Mouse (Mus musculus) MEL (cell line): ENCODE results near the gene Rps3a1.

Source experiments
- CTCF ChIP-seq, 3 experiments: IDR thresholded peaks in 2 of 3; conservative IDR thresholded peaks in 1 of 3; 2 replicates each; pipeline ENCODE4 v1.5.1; 2011 to 2012; ENCODE audit warnings: low read length in 3 of 3, low read depth in 2 of 3, mild to moderate bottlenecking in 2 of 3, improper control_type of control experiment in 1 of 3, inconsistent platforms in 1 of 3, mixed read lengths in 1 of 3, moderate library complexity in 1 of 3; ENCODE audit not compliant: control insufficient read depth in 1 of 3, insufficient read depth in 1 of 3, poor library complexity in 1 of 3, severe bottlenecking in 1 of 3
- E2F4 ChIP-seq: IDR thresholded peaks from 2 replicates; pipeline ENCODE4 v1.6.1; 2011; ENCODE audit warnings: low read depth, low read length, improper control_type of control experiment, borderline replicate concordance
- EP300 ChIP-seq, 2 experiments: IDR thresholded peaks; 2 replicates each; pipeline ENCODE4 v1.6.1; 2011; ENCODE audit warnings: improper control_type of control experiment in 2 of 2, low read length in 2 of 2, low read depth in 1 of 2, mild to moderate bottlenecking in 1 of 2
- GATA1 ChIP-seq: IDR thresholded peaks from 2 replicates; pipeline ENCODE4 v1.6.1; 2011; ENCODE audit warnings: low read depth, low read length, improper control_type of control experiment
- JUND ChIP-seq: IDR thresholded peaks from 2 replicates; pipeline ENCODE4 v1.6.1; 2011; ENCODE audit warnings: low read depth, mild to moderate bottlenecking, improper control_type of control experiment, low read length
- KAT2A ChIP-seq: conservative IDR thresholded peaks from 2 replicates; pipeline ENCODE4 v1.6.1; 2012; ENCODE audit warnings: low read depth, low read length, improper control_type of control experiment, inconsistent platforms
- MAFK ChIP-seq: IDR thresholded peaks from 2 replicates; pipeline ENCODE4 v1.6.1; 2011; ENCODE audit warnings: low read depth, mild to moderate bottlenecking, low read length, improper control_type of control experiment, borderline replicate concordance
- MEF2A ChIP-seq: IDR thresholded peaks from 2 replicates; pipeline ENCODE4 v1.6.1; 2014; ENCODE audit warnings: low read depth, mild to moderate bottlenecking, inconsistent platforms, low read length, improper control_type of control experiment; ENCODE audit not compliant: poor library complexity, insufficient replicate concordance, severe bottlenecking; ENCODE audit errors: extremely low read depth
- NELFE ChIP-seq: IDR thresholded peaks from 2 replicates; pipeline ENCODE4 v1.6.1; 2011; ENCODE audit warnings: low read depth, low read length, improper control_type of control experiment
- POLR2A ChIP-seq, 2 experiments: IDR thresholded peaks; 2 replicates each; pipeline ENCODE4 v1.6.1; 2011 to 2012; ENCODE audit warnings: low read length in 2 of 2, mild to moderate bottlenecking in 2 of 2, control low read depth in 1 of 2, improper control_type of control experiment in 1 of 2, low read depth in 1 of 2, moderate library complexity in 1 of 2; ENCODE audit not compliant: control insufficient read depth in 1 of 2, insufficient read depth in 1 of 2, poor library complexity in 1 of 2
- SIN3A ChIP-seq: IDR thresholded peaks from 2 replicates; pipeline ENCODE4 v1.6.1; 2012; ENCODE audit warnings: low read length, improper control_type of control experiment, inconsistent platforms
- TBP ChIP-seq: IDR thresholded peaks from 2 replicates; pipeline ENCODE4 v1.8.0; 2011; ENCODE audit warnings: low read depth, low read length, improper control_type of control experiment
- USF2 ChIP-seq, 2 experiments: IDR thresholded peaks; 2 replicates each; pipeline ENCODE4 v1.6.1; 2011 to 2012; ENCODE audit warnings: improper control_type of control experiment in 2 of 2, low read length in 2 of 2, borderline replicate concordance in 1 of 2, inconsistent platforms in 1 of 2, low read depth in 1 of 2, mild to moderate bottlenecking in 1 of 2; ENCODE audit not compliant: insufficient read depth in 1 of 2
- ZC3H11A ChIP-seq: IDR thresholded peaks from 2 replicates; pipeline ENCODE4 v1.6.1; 2012; ENCODE audit warnings: low read depth, mild to moderate bottlenecking, inconsistent platforms, low read length, improper control_type of control experiment

- TF ChIP-seq POLR2A (IDR thresholded peaks at IDR 0.05; ENCODE audit: control insufficient read depth in 1 of 2, insufficient read depth in 1 of 2, low read depth in 1 of 2, low read length in 2 of 2, poor library complexity in 1 of 2) (no peak), CTCF (IDR thresholded peaks at IDR 0.05 in 2 of 3, conservative IDR thresholded peaks at IDR 0.05 in 1 of 3; ENCODE audit: control insufficient read depth in 1 of 3, insufficient read depth in 1 of 3, low read depth in 2 of 3, low read length in 3 of 3, poor library complexity in 1 of 3, severe bottlenecking in 1 of 3) (no peak), EP300 (IDR thresholded peaks at IDR 0.05; ENCODE audit: low read depth in 1 of 2, low read length in 2 of 2) (no peak), JUND (no peak), MEF2A (no peak), GATA1 (no peak), E2F4 (no peak), TBP (no peak), MAFK (no peak), KAT2A (no peak), SIN3A (no peak), USF2 (IDR thresholded peaks at IDR 0.05; ENCODE audit: borderline replicate concordance in 1 of 2, insufficient read depth in 1 of 2, low read depth in 1 of 2, low read length in 2 of 2) (no peak), NELFE (no peak), ZC3H11A (no peak)
Observed at GRCm38 (mm10) chr3:86149521-86149920, 7.0 kb upstream of the Rps3a1 start.
